Mouse (Mus musculus): ENCODE measurements around the gene Sohlh1. TPM values are rescaled to one million over a fixed set of nuclear protein-coding genes. Genes with fewer than 3 reads are reported as not detected.

Gene Sohlh1
- polyA plus RNA-seq, 1 experiment from 2014 or later, result not detected

DNA sequence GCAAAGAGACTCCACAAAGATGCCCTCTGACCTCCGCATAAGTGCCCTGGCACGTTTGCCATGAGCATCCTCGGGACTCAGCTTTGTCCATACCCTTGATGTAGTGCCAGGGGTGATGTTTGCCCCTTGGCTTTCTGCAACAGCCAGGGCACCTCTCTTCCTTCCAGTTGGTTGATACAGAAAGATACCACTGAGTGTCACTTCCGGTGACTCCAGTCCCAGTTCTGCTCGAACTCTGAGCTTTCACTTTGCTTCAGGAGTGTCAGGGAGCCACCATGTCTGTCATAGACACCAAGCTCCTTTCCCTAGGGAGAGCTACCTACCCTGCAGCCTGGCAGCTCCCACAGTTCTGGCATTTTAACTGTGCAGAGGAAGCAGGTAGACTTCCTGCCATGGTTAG is 7.0 kb upstream of the Sohlh1 start:
- no peak overlapping the region for H3K4me3 ChIP-seq (ENCODE audit: low read depth, low read length)
- 76% methylated on average over 5 of the region's 5 CpGs for WGBS (ENCODE audit: insufficient replicate concordance)
- no peaks in the 10 kb centered on the region for H3K27me3 ChIP-seq (ENCODE audit: control insufficient read depth, insufficient read depth, low read length)
- no peaks in the 10 kb centered on the region for H3K4me1 ChIP-seq (ENCODE audit: control insufficient read depth, insufficient read depth, low read length)
- no peaks in the 10 kb centered on the region for H3K9me3 ChIP-seq (replicated peaks; ENCODE audit: control insufficient read depth, low read length)
- no peak overlapping the region for H3K27ac ChIP-seq (ENCODE audit: low read depth, low read length)
- no peak overlapping the region for H3K4me2 ChIP-seq
- H3K9ac ChIP-seq (ENCODE audit: low read depth, low read length), result no peak overlapping the region
- H3K36me3 ChIP-seq (ENCODE audit: control insufficient read depth, insufficient read depth, low read length), result no peaks in the 10 kb centered on the region
- ATAC-seq (replicated peaks; ENCODE audit: insufficient number of reproducible peaks, low FRiP score, low TSS enrichment), result no peak

DNA sequence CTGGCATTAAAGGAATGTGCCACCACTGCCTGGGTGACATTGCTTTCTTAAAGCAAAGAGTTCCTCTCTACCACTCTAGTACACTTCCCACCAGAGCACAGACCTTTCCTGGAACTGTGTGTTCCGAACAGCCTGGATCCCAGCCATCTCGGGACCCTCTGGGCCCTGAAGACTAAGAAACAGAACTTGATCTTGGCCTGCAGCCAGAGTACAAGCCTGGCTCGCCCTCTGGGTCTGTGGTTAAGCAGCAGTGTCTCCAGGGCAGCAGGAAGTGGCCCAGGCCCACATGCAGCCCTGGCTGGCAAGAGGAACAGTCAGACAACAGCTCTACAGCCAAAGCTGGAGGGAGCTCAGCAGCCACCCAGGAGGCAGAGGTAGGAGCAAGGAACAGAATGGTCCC is 5.6 kb upstream of the Sohlh1 start:
- Histone ChIP-seq H3K27ac (ENCODE audit: low read depth, low read length) (no peak overlapping the region), H3K4me2 (no peak overlapping the region), H3K27me3 (ENCODE audit: control insufficient read depth, insufficient read depth, low read length) (no peaks in the 10 kb centered on the region), H3K9me3 (replicated peaks; ENCODE audit: control insufficient read depth, low read length) (no peaks in the 10 kb centered on the region), H3K4me1 (ENCODE audit: control insufficient read depth, insufficient read depth, low read length) (no peaks in the 10 kb centered on the region), H3K4me3 (ENCODE audit: low read depth, low read length) (no peak overlapping the region), H3K36me3 (ENCODE audit: control insufficient read depth, insufficient read depth, low read length) (no peaks in the 10 kb centered on the region), H3K9ac (ENCODE audit: low read depth, low read length) (no peak overlapping the region)
- WGBS (ENCODE audit: insufficient replicate concordance), result 53% methylated on average over 3 of the region's 3 CpGs
- ATAC-seq (replicated peaks; ENCODE audit: insufficient number of reproducible peaks, low FRiP score, low TSS enrichment), result no peak

DNA sequence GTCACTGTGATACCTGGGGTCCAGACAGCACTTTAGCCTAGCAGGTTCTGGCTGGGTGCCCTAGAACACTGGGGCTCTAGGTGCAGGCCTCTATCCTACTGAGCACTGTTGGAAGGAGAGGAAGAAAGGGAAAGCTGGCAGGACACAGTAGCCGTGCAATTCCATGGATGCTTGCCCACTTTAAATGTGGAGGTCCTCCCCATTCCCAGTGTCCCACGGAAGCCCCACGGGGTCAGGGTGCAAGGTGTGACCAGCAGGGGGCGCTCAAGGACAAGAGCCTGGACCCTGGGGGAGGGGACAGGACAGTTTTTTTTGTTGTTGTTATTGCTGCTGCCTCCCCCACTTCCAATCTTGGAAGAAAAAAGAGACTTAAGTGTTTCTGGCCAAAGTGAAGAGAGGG is 3.3 kb upstream of the Sohlh1 start:
- H3K9ac ChIP-seq (ENCODE audit: low read depth, low read length), result no peak overlapping the region
- H3K27ac ChIP-seq (ENCODE audit: low read depth, low read length), result no peak overlapping the region
- no peaks in the 10 kb centered on the region for H3K27me3 ChIP-seq (ENCODE audit: control insufficient read depth, insufficient read depth, low read length)
- no peaks in the 10 kb centered on the region for H3K4me1 ChIP-seq (ENCODE audit: control insufficient read depth, insufficient read depth, low read length)
- 16% methylated on average over 4 of the region's 4 CpGs for WGBS (ENCODE audit: insufficient replicate concordance)
- no peaks in the 10 kb centered on the region for H3K9me3 ChIP-seq (replicated peaks; ENCODE audit: control insufficient read depth, low read length)
- H3K36me3 ChIP-seq (ENCODE audit: control insufficient read depth, insufficient read depth, low read length), result no peaks in the 10 kb centered on the region
- no peak overlapping the region for H3K4me3 ChIP-seq (ENCODE audit: low read depth, low read length)
- H3K4me2 ChIP-seq, result no peak overlapping the region
- no peak for ATAC-seq (replicated peaks; ENCODE audit: insufficient number of reproducible peaks, low FRiP score, low TSS enrichment)

DNA sequence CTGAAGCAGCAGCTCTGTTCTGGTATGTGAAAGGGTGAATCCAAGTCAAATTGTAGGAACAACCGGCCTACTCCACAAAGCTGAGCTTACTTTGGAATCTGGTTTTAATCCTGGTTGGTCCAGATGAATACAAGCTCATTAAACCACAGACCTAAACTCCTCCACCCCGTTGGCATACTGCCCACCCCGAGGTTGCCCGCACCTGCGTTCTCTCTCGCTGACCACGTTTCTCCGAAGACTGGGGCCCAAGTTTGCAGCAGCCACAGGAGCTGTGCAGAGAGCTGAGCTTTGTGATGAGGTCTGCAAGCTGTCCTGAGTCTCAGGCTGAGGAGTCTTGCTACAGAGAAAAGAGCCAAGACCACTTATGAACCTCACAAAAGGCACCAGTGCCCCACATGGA is 532 bp downstream of the Sohlh1 start:
- peaks cover 9% of the 10 kb centered on the region; the same call in 1 of the 2 replicates for H3K27me3 ChIP-seq (ENCODE audit: control insufficient read depth, insufficient read depth, low read length)
- no peak overlapping the region for H3K9ac ChIP-seq (ENCODE audit: low read depth, low read length)
- H3K36me3 ChIP-seq (ENCODE audit: control insufficient read depth, insufficient read depth, low read length), result no peaks in the 10 kb centered on the region
- ATAC-seq (replicated peaks; ENCODE audit: insufficient number of reproducible peaks, low FRiP score, low TSS enrichment), result no peak
- H3K4me2 ChIP-seq, result no peak overlapping the region
- H3K27ac ChIP-seq (ENCODE audit: low read depth, low read length), result no peak overlapping the region
- WGBS (ENCODE audit: insufficient replicate concordance), result 85% methylated on average over 8 of the region's 8 CpGs
- no peaks in the 10 kb centered on the region for H3K9me3 ChIP-seq (replicated peaks; ENCODE audit: control insufficient read depth, low read length)
- no peaks in the 10 kb centered on the region for H3K4me1 ChIP-seq (ENCODE audit: control insufficient read depth, insufficient read depth, low read length)
- H3K4me3 ChIP-seq (ENCODE audit: low read depth, low read length), result no peak overlapping the region

DNA sequence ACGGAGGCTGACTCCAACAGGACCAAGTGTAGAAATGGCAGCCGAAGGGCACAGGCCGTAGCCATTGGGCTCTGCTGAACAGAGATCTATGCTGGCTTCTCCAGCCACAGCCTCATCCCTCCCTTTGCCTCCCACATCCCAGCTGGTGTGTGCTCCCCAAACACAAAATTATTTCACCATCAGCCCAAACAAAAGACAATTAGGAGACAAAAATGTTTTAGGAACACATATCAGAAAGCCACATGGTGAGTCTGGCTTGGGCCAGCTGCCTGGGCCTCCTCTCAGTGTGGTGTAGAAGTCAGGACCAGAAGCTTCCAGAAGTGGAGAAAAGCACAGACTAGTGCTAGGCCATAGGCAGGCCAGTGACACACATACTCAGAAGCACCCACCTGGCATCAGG is 3.0 kb downstream of the Sohlh1 start:
- H3K27me3 ChIP-seq (ENCODE audit: control insufficient read depth, insufficient read depth, low read length), result peaks cover 9% of the 10 kb centered on the region; the same call in 1 of the 2 replicates
- ATAC-seq (replicated peaks; ENCODE audit: insufficient number of reproducible peaks, low FRiP score, low TSS enrichment), result no peak
- H3K9me3 ChIP-seq (replicated peaks; ENCODE audit: control insufficient read depth, low read length), result no peaks in the 10 kb centered on the region
- WGBS (ENCODE audit: insufficient replicate concordance), result 84% methylated on average over 3 of the region's 3 CpGs
- no peak overlapping the region for H3K9ac ChIP-seq (ENCODE audit: low read depth, low read length)
- H3K4me2 ChIP-seq, result no peak overlapping the region
- no peak overlapping the region for H3K4me3 ChIP-seq (ENCODE audit: low read depth, low read length)
- H3K36me3 ChIP-seq (ENCODE audit: control insufficient read depth, insufficient read depth, low read length), result no peaks in the 10 kb centered on the region
- no peak overlapping the region for H3K27ac ChIP-seq (ENCODE audit: low read depth, low read length)
- H3K4me1 ChIP-seq (ENCODE audit: control insufficient read depth, insufficient read depth, low read length), result no peaks in the 10 kb centered on the region

DNA sequence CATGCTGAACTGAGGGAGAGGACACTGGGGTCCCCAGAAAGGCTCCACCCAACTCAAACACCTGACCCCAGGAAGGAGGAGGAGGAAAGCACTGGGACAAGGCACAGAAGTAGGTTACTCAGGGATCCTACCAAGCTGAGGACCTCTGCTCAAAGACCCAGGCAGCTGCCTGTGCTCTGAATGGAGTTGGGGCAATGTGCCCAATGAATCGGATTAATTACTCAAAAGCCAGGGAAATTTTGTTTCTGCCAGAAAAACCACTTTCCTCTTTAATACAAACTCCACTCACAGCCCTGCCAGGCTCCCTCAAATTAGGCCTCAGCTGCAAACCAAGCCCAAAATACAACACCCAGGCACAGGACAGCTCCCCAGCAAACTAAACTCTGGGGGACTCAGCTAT is 4.3 kb downstream of the Sohlh1 start:
- H3K9me3 ChIP-seq (replicated peaks; ENCODE audit: control insufficient read depth, low read length), result no peaks in the 10 kb centered on the region
- ATAC-seq (replicated peaks; ENCODE audit: insufficient number of reproducible peaks, low FRiP score, low TSS enrichment), result no peak
- WGBS (ENCODE audit: insufficient replicate concordance), result 68% methylated on average over 1 of the region's 1 CpGs
- H3K4me1 ChIP-seq (ENCODE audit: control insufficient read depth, insufficient read depth, low read length), result no peaks in the 10 kb centered on the region
- no peak overlapping the region for H3K27ac ChIP-seq (ENCODE audit: low read depth, low read length)
- H3K9ac ChIP-seq (ENCODE audit: low read depth, low read length), result no peak overlapping the region
- no peak overlapping the region for H3K4me3 ChIP-seq (ENCODE audit: low read depth, low read length)
- no peak overlapping the region for H3K4me2 ChIP-seq
- H3K36me3 ChIP-seq (ENCODE audit: control insufficient read depth, insufficient read depth, low read length), result no peaks in the 10 kb centered on the region
- H3K27me3 ChIP-seq (ENCODE audit: control insufficient read depth, insufficient read depth, low read length), result peaks cover 9% of the 10 kb centered on the region; the same call in 1 of the 2 replicates

DNA sequence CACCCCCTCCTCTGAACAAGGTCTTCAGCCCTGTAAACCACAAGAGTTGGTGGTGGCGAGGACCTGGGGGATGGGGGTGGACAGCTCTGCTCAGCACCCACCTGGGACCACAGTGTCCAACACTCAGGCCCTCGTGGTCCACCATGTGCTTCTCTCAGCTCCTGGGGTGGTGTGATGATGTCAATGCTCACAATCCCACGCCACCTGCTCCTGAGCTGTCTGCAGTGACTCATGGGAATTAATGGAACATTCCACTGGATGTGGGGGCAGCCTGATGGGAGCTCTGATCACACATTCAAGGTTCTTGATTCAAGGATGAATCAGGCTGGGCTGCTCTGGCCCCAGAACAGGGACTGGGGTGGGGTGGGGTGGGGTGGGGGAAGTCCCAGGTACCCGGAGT is 4.9 kb downstream of the Sohlh1 start:
- no peak for ATAC-seq (replicated peaks; ENCODE audit: insufficient number of reproducible peaks, low FRiP score, low TSS enrichment)
- no peak overlapping the region for H3K9ac ChIP-seq (ENCODE audit: low read depth, low read length)

DNA sequence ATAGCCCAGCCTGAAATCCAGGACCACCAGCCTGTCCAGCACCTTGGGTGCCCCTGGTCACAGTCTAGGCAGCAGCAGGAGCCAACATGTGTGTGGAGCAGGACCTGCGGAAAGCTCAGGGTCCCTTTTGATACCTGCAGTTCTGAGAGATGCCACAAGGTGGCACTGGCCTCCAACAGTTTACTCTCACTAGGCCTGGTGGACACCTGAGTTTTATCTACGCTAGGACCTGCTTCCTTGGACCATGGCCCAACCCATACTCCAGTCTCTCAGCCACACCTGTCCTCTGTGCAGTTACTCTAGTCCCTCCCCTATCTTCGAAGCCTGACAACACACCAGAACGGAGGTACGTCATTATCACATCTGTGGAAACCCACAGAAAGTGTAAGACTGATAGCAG is 10.8 kb downstream of the Sohlh1 start:
- no peak overlapping the region for H3K4me2 ChIP-seq
- no peak overlapping the region for H3K4me3 ChIP-seq (ENCODE audit: low read depth, low read length)
- no peaks in the 10 kb centered on the region for H3K4me1 ChIP-seq (ENCODE audit: control insufficient read depth, insufficient read depth, low read length)
- no peaks in the 10 kb centered on the region for H3K36me3 ChIP-seq (ENCODE audit: control insufficient read depth, insufficient read depth, low read length)
- H3K27ac ChIP-seq (ENCODE audit: low read depth, low read length), result no peak overlapping the region
- WGBS (ENCODE audit: insufficient replicate concordance), result 38% methylated on average over 5 of the region's 5 CpGs
- no peaks in the 10 kb centered on the region for H3K9me3 ChIP-seq (replicated peaks; ENCODE audit: control insufficient read depth, low read length)
- ATAC-seq (replicated peaks; ENCODE audit: insufficient number of reproducible peaks, low FRiP score, low TSS enrichment), result no peak
- H3K27me3 ChIP-seq (ENCODE audit: control insufficient read depth, insufficient read depth, low read length), result no peaks in the 10 kb centered on the region
- H3K9ac ChIP-seq (ENCODE audit: low read depth, low read length), result no peak overlapping the region

More for the DNA sequence above, 4.9 kb downstream of the Sohlh1 start:
- H3K9me3 ChIP-seq (replicated peaks; ENCODE audit: control insufficient read depth, low read length), result no peaks in the 10 kb centered on the region
- H3K27ac ChIP-seq (ENCODE audit: low read depth, low read length), result no peak overlapping the region
- no peak overlapping the region for H3K4me2 ChIP-seq
- H3K27me3 ChIP-seq (ENCODE audit: control insufficient read depth, insufficient read depth, low read length), result peaks cover 9% of the 10 kb centered on the region; the same call in 1 of the 2 replicates
- no peak overlapping the region for H3K4me3 ChIP-seq (ENCODE audit: low read depth, low read length)
- no peaks in the 10 kb centered on the region for H3K4me1 ChIP-seq (ENCODE audit: control insufficient read depth, insufficient read depth, low read length)
- 51% methylated on average over 4 of the region's 4 CpGs for WGBS (ENCODE audit: insufficient replicate concordance)
- H3K36me3 ChIP-seq (ENCODE audit: control insufficient read depth, insufficient read depth, low read length), result no peaks in the 10 kb centered on the region

DNA sequence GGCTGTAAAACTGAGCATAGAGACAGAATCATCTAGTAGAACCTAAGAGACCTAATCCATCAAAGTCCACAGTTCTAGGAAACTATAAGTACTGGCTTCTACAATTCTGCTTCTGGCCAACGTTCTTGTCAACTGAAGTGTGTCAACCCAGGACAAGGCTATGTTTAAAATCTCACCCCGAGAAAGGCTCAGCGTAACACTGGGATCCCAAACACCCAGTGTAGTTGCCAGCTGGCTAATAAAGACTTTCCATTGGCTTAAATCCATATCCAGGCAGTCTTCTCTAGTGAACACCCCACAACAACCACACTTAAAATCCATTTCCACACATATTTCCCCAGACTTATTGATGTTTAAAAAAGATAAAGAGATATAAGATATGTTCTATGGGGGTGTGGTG is 16.3 kb downstream of the Sohlh1 start:
- Histone ChIP-seq H3K4me2 (no peak overlapping the region), H3K27me3 (ENCODE audit: control insufficient read depth, insufficient read depth, low read length) (no peaks in the 10 kb centered on the region), H3K4me1 (ENCODE audit: control insufficient read depth, insufficient read depth, low read length) (no peaks in the 10 kb centered on the region), H3K9ac (ENCODE audit: low read depth, low read length) (no peak overlapping the region), H3K36me3 (ENCODE audit: control insufficient read depth, insufficient read depth, low read length) (no peaks in the 10 kb centered on the region), H3K27ac (ENCODE audit: low read depth, low read length) (no peak overlapping the region), H3K4me3 (ENCODE audit: low read depth, low read length) (no peak overlapping the region), H3K9me3 (replicated peaks; ENCODE audit: control insufficient read depth, low read length) (no peaks in the 10 kb centered on the region)
- no peak for ATAC-seq (replicated peaks; ENCODE audit: insufficient number of reproducible peaks, low FRiP score, low TSS enrichment)
- 70% methylated on average over 3 of the region's 3 CpGs for WGBS (ENCODE audit: insufficient replicate concordance)

Measured in heart, embryonic 11.5 days (tissue).